Mouse (Mus musculus) olfactory bulb, adult 2 months (tissue): ENCODE measurements at regions not wholly inside any gene's neighbourhood (a gene's known extent, or its start where the extent isn't known, plus 50 kb on each side); places are given as distances from the start of the nearest gene placed in this dataset.

Experiments
- CTCF ChIP-seq: fragments of 200-500 bp; IDR thresholded peaks from 2 replicates; pipeline ENCODE4 v1.5.1; 2012; ENCODE audit warnings: low read depth, mild to moderate bottlenecking, low read length, moderate library complexity; ENCODE audit not compliant: insufficient read depth
- POLR2A ChIP-seq: fragments of 200-500 bp; IDR thresholded peaks from 2 replicates; pipeline ENCODE4 v1.6.1; 2012; ENCODE audit warnings: mild to moderate bottlenecking, low read depth, low read length, moderate library complexity; ENCODE audit not compliant: insufficient read depth

DNA sequence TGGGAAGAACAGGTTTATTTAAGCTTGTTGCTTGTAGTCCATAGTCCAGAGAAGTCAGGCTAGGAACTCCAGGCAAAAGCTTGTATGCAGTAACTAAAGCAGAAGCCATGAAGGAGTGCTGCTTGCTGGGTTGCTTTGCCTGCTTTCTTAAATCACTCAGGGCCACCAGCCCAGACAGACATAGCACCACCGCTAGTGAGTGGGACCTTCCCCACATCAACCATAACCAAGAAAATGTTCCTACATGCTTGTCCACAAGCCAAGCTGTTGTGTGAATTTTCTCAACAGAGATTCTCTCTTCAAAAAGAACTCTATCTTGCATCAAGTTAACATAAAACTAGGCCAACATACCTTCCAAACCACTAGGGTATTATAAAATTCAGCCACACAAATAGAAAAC is 201.3 kb downstream of the Tm4sf1 start:
- TF ChIP-seq CTCF (no peak), POLR2A (no peak)
